Comparison of ENCODE assay signal across 9 mouse cellular contexts in genomic region chr12:109612392-109613385, GRCm38 (mm10). TPM values are rescaled to one million over a fixed set of nuclear protein-coding genes. Genes with fewer than 3 reads are reported as not detected.
DNase-seq lines count a peak whose midpoint lies in the region; ATAC-seq and TF ChIP-seq lines count a peak whose summit lies in the region.
"Had no signal": no experiment of that assay in that cellular context is flagged by ENCODE, and none has a peak within 500 bp of the region (broad histone marks: within the 10 kb centered on the region; RNA-seq: fewer than 3 reads in every experiment).

No protein-coding gene starts in this region.

- H3K4me2 ChIP-seq in kidney, embryonic 16.5 days (replicated peaks; ENCODE audit: low read depth, low read length), result 0 out of 2 replicates have a peak overlapping the region, but pooled peaks have one; percentile 20
- H3K4me2 ChIP-seq in embryonic facial prominence, embryonic 14.5 days (ENCODE audit: low read depth, low read length), result peak overlapping the region; percentile 45
- peak overlapping the region; percentile 17; the same call in 1 of the 2 replicates for H3K4me2 ChIP-seq in intestine, postnatal 0 days (replicated peaks; ENCODE audit: low read depth)
- peak overlapping the region; percentile 57 for H3K4me2 ChIP-seq in neural tube, embryonic 12.5 days (replicated peaks)

- ATAC-seq in kidney, embryonic 16.5 days (ENCODE audit: low FRiP score, low TSS enrichment), result no peak
- ATAC-seq in embryonic facial prominence, embryonic 14.5 days (ENCODE audit: low read depth), result no peak
- no peak for ATAC-seq in intestine, postnatal 0 days
- no peak for ATAC-seq in neural tube, embryonic 12.5 days (ENCODE audit: low FRiP score, low read depth)
- no peak for ATAC-seq in megakaryocyte-erythroid progenitor cell, adult 5-6 weeks (replicated peaks; ENCODE audit: low FRiP score, low TSS enrichment, poor library complexity, severe bottlenecking)

- 38% methylated on average over 32 of the region's 34 CpGs for WGBS in kidney, embryonic 16.5 days
- 58% methylated on average over 27 of the region's 34 CpGs for WGBS in embryonic facial prominence, embryonic 14.5 days
- 47% methylated on average over 33 of the region's 34 CpGs for whole genome bisulfite sequencing in intestine, postnatal 0 days
- 52% methylated on average over 34 of the region's 34 CpGs for WGBS in neural tube, embryonic 12.5 days

- H3K4me1 ChIP-seq in kidney, embryonic 16.5 days (ENCODE audit: insufficient read depth, low read length), result 0 out of 2 replicates have a peak, but pooled peaks cover 7% of the 10 kb centered on the region
- H3K4me1 ChIP-seq in embryonic facial prominence, embryonic 14.5 days (ENCODE audit: control insufficient read depth, insufficient read depth, low read length), result 0 out of 2 replicates have a peak, but pooled peaks cover 3% of the 10 kb centered on the region
- H3K4me1 ChIP-seq in intestine, postnatal 0 days (replicated peaks; ENCODE audit: control insufficient read depth, insufficient read depth, low read length), result no peaks in the 10 kb centered on the region
- peaks cover 22% of the 10 kb centered on the region for H3K4me1 ChIP-seq in neural tube, embryonic 12.5 days

- H3K36me3 ChIP-seq in kidney, embryonic 16.5 days (ENCODE audit: insufficient read depth, low read length), result peaks cover 6% of the 10 kb centered on the region; the same call in 1 of the 2 replicates
- H3K36me3 ChIP-seq in embryonic facial prominence, embryonic 14.5 days (ENCODE audit: control insufficient read depth, insufficient read depth, low read length), result peaks cover 58% of the 10 kb centered on the region
- H3K36me3 ChIP-seq in intestine, postnatal 0 days (ENCODE audit: control insufficient read depth, insufficient read depth), result 0 out of 2 replicates have a peak, but pooled peaks cover 7% of the 10 kb centered on the region
- peaks cover 51% of the 10 kb centered on the region for H3K36me3 ChIP-seq in neural tube, embryonic 12.5 days

- no peak overlapping the region for H3K9ac ChIP-seq in kidney, embryonic 16.5 days (replicated peaks; ENCODE audit: low read length)
- peak overlapping the region; percentile 28; the same call in 1 of the 2 replicates for H3K9ac ChIP-seq in embryonic facial prominence, embryonic 14.5 days (ENCODE audit: low read depth, low read length)
- no peak overlapping the region for H3K9ac ChIP-seq in intestine, postnatal 0 days (ENCODE audit: low read depth, low read length)
- H3K9ac ChIP-seq in neural tube, embryonic 12.5 days, result 0 out of 2 replicates have a peak overlapping the region, but pooled peaks have one; percentile 14

- 0 out of 2 replicates have a peak, but pooled peaks have one; percentile 21 for TF ChIP-seq CTCF in intestine, postnatal 0 days (IDR thresholded peaks at IDR 0.05; ENCODE audit: low read depth)

- no peak for DNase-seq in kidney, adult 8-10 months
- DNase-seq in embryonic facial prominence, embryonic 14.5 days (ENCODE audit: low spot score), result peak; percentile 28
- DNase-seq in urinary bladder, postnatal 4 days (ENCODE audit: low spot score in 2 of 2), result no peak
- DNase-seq in adrenal gland, adult (ENCODE audit: inconsistent age in 2 of 2, low spot score in 1 of 2), result no peak
- DNase-seq: right cerebral cortex, postnatal 25 days had no signal

- H3K27me3 ChIP-seq in kidney, embryonic 16.5 days (ENCODE audit: insufficient read depth, low read length), result peaks cover 18% of the 10 kb centered on the region
- peaks cover 7% of the 10 kb centered on the region; the same call in 1 of the 2 replicates for H3K27me3 ChIP-seq in embryonic facial prominence, embryonic 14.5 days (replicated peaks; ENCODE audit: control insufficient read depth, insufficient read depth, low read length)
- H3K27me3 ChIP-seq in intestine, postnatal 0 days (replicated peaks; ENCODE audit: control insufficient read depth, insufficient read depth, low read length), result no peaks in the 10 kb centered on the region
- H3K27me3 ChIP-seq in neural tube, embryonic 12.5 days (replicated peaks), result no peaks in the 10 kb centered on the region

- no peaks in the 10 kb centered on the region for H3K9me3 ChIP-seq in kidney, embryonic 16.5 days (ENCODE audit: low read length)
- peaks cover 7% of the 10 kb centered on the region; the same call in 1 of the 2 replicates for H3K9me3 ChIP-seq in embryonic facial prominence, embryonic 14.5 days (ENCODE audit: control insufficient read depth, low read length)
- H3K9me3 ChIP-seq in intestine, postnatal 0 days (ENCODE audit: control insufficient read depth), result no peaks in the 10 kb centered on the region
- H3K9me3 ChIP-seq in neural tube, embryonic 12.5 days, result peaks cover 18% of the 10 kb centered on the region

- no peak overlapping the region for H3K27ac ChIP-seq in kidney, embryonic 16.5 days (ENCODE audit: low read length)
- 0 out of 2 replicates have a peak overlapping the region, but pooled peaks have one; percentile 42 for H3K27ac ChIP-seq in embryonic facial prominence, embryonic 14.5 days (replicated peaks; ENCODE audit: low read depth, low read length)
- no peak overlapping the region for H3K27ac ChIP-seq in intestine, postnatal 0 days (ENCODE audit: low read depth, low read length)
- no peak overlapping the region for H3K27ac ChIP-seq in neural tube, embryonic 12.5 days

- H3K4me3 ChIP-seq in kidney, embryonic 16.5 days (ENCODE audit: low read length), result no peak overlapping the region
- peak overlapping the region; percentile 21 for H3K4me3 ChIP-seq in embryonic facial prominence, embryonic 14.5 days (ENCODE audit: low read depth, low read length)
- H3K4me3 ChIP-seq in intestine, postnatal 0 days (ENCODE audit: low read depth, low read length), result no peak overlapping the region
- peak overlapping the region; percentile 17 for H3K4me3 ChIP-seq in neural tube, embryonic 12.5 days

RNA-seq across cellular contexts. Expression of gene Rtl1, which starts 12.6 kb away (rescaled TPM):
- 0.46 and 0.62 TPM in 2 replicates for polyA plus RNA-seq in kidney, embryonic 16.5 days (2015; fragmentation: Nextera tagmentation; extraction: Ambion mirVana)
- polyA plus RNA-seq in embryonic facial prominence, embryonic 14.5 days (2014; fragmentation: Nextera tagmentation; extraction: Ambion mirVana), result 5.0 TPM in 2 replicates
- 0.08 and 0.17 TPM in 2 replicates for polyA plus RNA-seq in intestine, postnatal 0 days (2015; fragmentation: Nextera tagmentation; extraction: Ambion mirVana)
- polyA plus RNA-seq in neural tube, embryonic 12.5 days (2016; fragmentation: Nextera tagmentation; extraction: Ambion mirVana), result 1.4 and 1.5 TPM in 2 replicates
- not detected in 2 replicates for total RNA-seq in megakaryocyte-erythroid progenitor cell, adult 5-6 weeks (2014; fragmentation: Nextera tagmentation)
- not detected in 2 replicates for total RNA-seq in megakaryocyte-erythroid progenitor cell, adult 5-6 weeks (2017)

Comparison
In these comparisons a context has a peak if more than half of its experiments do, and no peak if none do; other contexts are left out.
1. H3K4me3 ChIP-seq: peak in embryonic facial prominence, embryonic 14.5 days (single experiment) and neural tube, embryonic 12.5 days (single experiment); none in kidney, embryonic 16.5 days (single experiment) and intestine, postnatal 0 days (single experiment).
2. H3K9ac ChIP-seq: peak in embryonic facial prominence, embryonic 14.5 days (single experiment) and neural tube, embryonic 12.5 days (single experiment); none in kidney, embryonic 16.5 days (single experiment) and intestine, postnatal 0 days (single experiment).
3. Peak in every context shown above with its lines, with median percentiles within 50 percentile points of each other: H3K4me2 ChIP-seq.